7 mouse cellular contexts compared by ENCODE assay signal in the genomic region with DNA sequence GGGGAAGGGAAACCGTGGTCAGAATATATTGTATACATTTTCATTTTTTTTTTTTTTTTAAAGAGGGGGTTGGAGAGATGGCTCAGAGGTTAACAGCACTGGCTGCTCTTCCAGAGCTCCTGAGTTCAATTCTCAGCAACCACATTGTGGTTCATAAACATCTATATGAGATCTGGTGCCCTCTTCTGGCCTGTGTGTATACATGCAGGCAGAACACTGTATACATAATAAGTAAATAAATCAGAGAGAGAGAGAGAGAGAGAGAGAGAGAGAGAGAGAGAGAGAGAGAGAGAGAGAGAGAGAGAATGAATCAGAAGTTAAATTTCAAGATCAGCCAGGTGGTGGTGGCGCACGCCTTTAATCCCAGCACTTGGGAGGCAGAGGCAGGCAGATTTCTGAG. TPM values are rescaled to one million over a fixed set of nuclear protein-coding genes. Genes with fewer than 3 reads are reported as not detected.
A peak's percentile ranks its signal among the peaks of the same experiment; 100 is the strongest.
DNase-seq lines count a peak whose midpoint lies in the region; ATAC-seq and TF ChIP-seq lines count a peak whose summit lies in the region.
"Not testable (repeated sequence)": the region's sequence is repeated elsewhere in the genome, so short reads cannot be mapped to it uniquely, and the experiment has no call there.

No protein-coding gene starts in this region.

- peak; percentile 67 for DNase-seq in ES-CJ7 (ENCODE audit: low read depth, low spot score)
- peak; percentile 81 for DNase-seq in brain, adult 2 months (ENCODE audit: low read depth, low spot score)
- peak; percentile 39 for DNase-seq in embryo, embryonic 9.5 days (ENCODE audit: extremely low spot score)
- DNase-seq in heart, postnatal 10 days, result peak; percentile 43 to 60
- not testable (repeated sequence) for DNase-seq in layer of hippocampus, adult 2 months (ENCODE audit: low spot score in 2 of 2)
- peak; percentile 37 for DNase-seq in lung, postnatal 36 days
- DNase-seq in stomach, postnatal 0 days (ENCODE audit: low spot score), result peak; percentile 54

- H3K4me1 ChIP-seq in stomach, postnatal 0 days (replicated peaks; ENCODE audit: control insufficient read depth, insufficient read depth), result not testable (repeated sequence)

- peaks cover 12% of the 10 kb centered on the region; the same call in 1 of the 2 replicates for H3K27me3 ChIP-seq in stomach, postnatal 0 days (ENCODE audit: control insufficient read depth, insufficient read depth, low read length)

- peak; percentile 69 for TF ChIP-seq CTCF in layer of hippocampus, adult 2 months (conservative IDR thresholded peaks at IDR 0.05)
- peak; percentile 79 for TF ChIP-seq CTCF in stomach, postnatal 0 days (IDR thresholded peaks at IDR 0.05; ENCODE audit: low read depth)

- not testable (repeated sequence) for H3K36me3 ChIP-seq in stomach, postnatal 0 days (ENCODE audit: control insufficient read depth, insufficient read depth, low read length)

- intact Hi-C loops in heart, postnatal 10 days (cut with DNase I), result loop anchor here (2.0 kb wide), 1 partner anchor 43 kb away; no protein-coding TSS in a partner anchor

- not testable (repeated sequence) for TF ChIP-seq EP300 in stomach, postnatal 0 days (optimal IDR thresholded peaks at IDR 0.05)

- not testable (repeated sequence) for H3K9me3 ChIP-seq in stomach, postnatal 0 days (ENCODE audit: control insufficient read depth, low read length)

- 0 out of 2 replicates have a peak, but pooled peaks have one; percentile 13 for ATAC-seq in stomach, postnatal 0 days (ENCODE audit: low FRiP score, low TSS enrichment)

- H3K4me3 ChIP-seq in layer of hippocampus, adult 2 months; stomach, postnatal 0 days (ENCODE audit: low read depth, low read length): not testable (repeated sequence)

- WGBS in stomach, postnatal 0 days, result 19% methylated on average over 3 of the region's 3 CpGs

- not testable (repeated sequence) for H3K27ac ChIP-seq in layer of hippocampus, adult 2 months; stomach, postnatal 0 days (replicated peaks)

- H3K9ac ChIP-seq in stomach, postnatal 0 days (ENCODE audit: low read length), result not testable (repeated sequence)

- not testable (repeated sequence) for H3K4me2 ChIP-seq in stomach, postnatal 0 days (replicated peaks; ENCODE audit: low read depth)

RNA-seq across cellular contexts. Expression of a gene that starts 3.3 kb away (rescaled TPM):
- total RNA-seq in heart, postnatal 10 days (2021), result under 1 TPM in 1 of 2 experiments, not detected in 1; 0.12 TPM
- total RNA-seq in layer of hippocampus, adult 2 months (2021), result 10 to 100 TPM; 21.8 to 21.9 TPM
- 1.1 TPM in 2 replicates for polyA plus RNA-seq in stomach, postnatal 0 days (2015; fragmentation: Nextera tagmentation; extraction: Ambion mirVana)

RNA-seq across cellular contexts. Expression of a gene that starts 3.3 kb away (rescaled TPM):
- 1 to 10 TPM; 1.7 to 1.8 TPM for total RNA-seq in heart, postnatal 10 days (2021)
- total RNA-seq in layer of hippocampus, adult 2 months (2021), result 10 to 100 TPM; 25.0 to 32.0 TPM
- polyA plus RNA-seq in stomach, postnatal 0 days (2015; fragmentation: Nextera tagmentation; extraction: Ambion mirVana), result 1.6 and 1.7 TPM in 2 replicates

RNA-seq across cellular contexts. Expression of a gene that starts 6.3 kb away (rescaled TPM):
- total RNA-seq in heart, postnatal 10 days (2021), result 100 to 1,000 TPM; 121 to 127 TPM
- total RNA-seq in layer of hippocampus, adult 2 months (2021), result 100 to 1,000 TPM; 400 to 422 TPM
- polyA plus RNA-seq in stomach, postnatal 0 days (2015; fragmentation: Nextera tagmentation; extraction: Ambion mirVana), result 42.9 and 43.5 TPM in 2 replicates

RNA-seq across cellular contexts. Expression of a gene that starts 24.2 kb away (rescaled TPM):
- total RNA-seq in heart, postnatal 10 days (2021), result 10 to 100 TPM; 10.7 to 11.7 TPM
- total RNA-seq in layer of hippocampus, adult 2 months (2021), result 10 to 100 TPM; 80.0 to 84.0 TPM
- 18.5 and 20.4 TPM in 2 replicates for polyA plus RNA-seq in stomach, postnatal 0 days (2015; fragmentation: Nextera tagmentation; extraction: Ambion mirVana)

RNA-seq across cellular contexts. Expression of a gene that starts 34.2 kb away (rescaled TPM):
- total RNA-seq in heart, postnatal 10 days (2021), result 10 to 100 TPM; 14.6 to 17.6 TPM
- total RNA-seq in layer of hippocampus, adult 2 months (2021), result 10 to 100 TPM; 22.3 to 25.4 TPM
- 7.7 and 9.4 TPM in 2 replicates for polyA plus RNA-seq in stomach, postnatal 0 days (2015; fragmentation: Nextera tagmentation; extraction: Ambion mirVana)

Comparison
In these comparisons a context has a peak if more than half of its experiments do, and no peak if none do; other contexts are left out.
1. RNA of a gene that starts 3.3 kb away (total RNA-seq): 21.8 to 21.9 TPM in layer of hippocampus, adult 2 months; 0.12 TPM in heart, postnatal 10 days; every median in the first group is over 10 times any median in the second.
2. RNA of a gene that starts 3.3 kb away (total RNA-seq): 25.0 to 32.0 TPM in layer of hippocampus, adult 2 months; 1.7 to 1.8 TPM in heart, postnatal 10 days; every median in the first group is over 4 times any median in the second.